Mouse (Mus musculus): ENCODE results near the gene Fam155a. TPM values are rescaled to one million over a fixed set of nuclear protein-coding genes. Genes with fewer than 3 reads are reported as not detected.
A peak's percentile ranks its signal among the peaks of the same experiment; 100 is the strongest.

Gene Fam155a
- polyA plus RNA-seq, 1 experiment from 2014 or later = 0.93 TPM

DNA sequence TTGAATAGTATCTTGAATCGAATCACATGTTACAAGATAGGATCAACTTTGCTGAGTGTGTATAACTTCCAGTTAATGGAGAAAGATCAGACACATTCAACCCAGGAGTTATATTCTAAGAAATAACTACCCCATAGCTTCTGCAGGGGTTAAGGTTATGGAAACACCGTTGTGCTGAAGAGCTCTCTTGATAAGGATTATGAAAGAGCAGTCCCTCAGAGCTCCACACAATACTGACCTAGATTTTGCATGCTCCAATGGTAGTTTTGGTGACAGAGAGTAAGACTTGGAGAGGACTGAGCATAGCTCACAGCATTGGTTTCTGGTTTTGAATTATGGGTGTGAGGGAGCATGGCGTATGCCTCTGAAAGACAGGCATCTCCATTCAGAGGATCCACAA, 579.3 kb downstream of the Fam155a start:
- no peak for ATAC-seq (ENCODE audit: low FRiP score, low TSS enrichment)
- H3K4me1 ChIP-seq (replicated peaks; ENCODE audit: control insufficient read depth, insufficient read depth) = no peaks in the 10 kb centered on the region
- no peak for DNase-seq (ENCODE audit: low spot score)
- no peaks in the 10 kb centered on the region for H3K9me3 ChIP-seq (ENCODE audit: control insufficient read depth, low read length)
- no peaks in the 10 kb centered on the region for H3K36me3 ChIP-seq (ENCODE audit: control insufficient read depth, insufficient read depth, low read length)
- no peaks in the 10 kb centered on the region for H3K27me3 ChIP-seq (ENCODE audit: control insufficient read depth, insufficient read depth, low read length)
- TF ChIP-seq EP300 (optimal IDR thresholded peaks at IDR 0.05) (no peak), CTCF (IDR thresholded peaks at IDR 0.05; ENCODE audit: low read depth) (no peak)
- no peak overlapping the region for H3K9ac ChIP-seq (ENCODE audit: low read length)
- no peak overlapping the region for H3K4me2 ChIP-seq (replicated peaks; ENCODE audit: low read depth)
- 69% methylated on average over 3 of the region's 3 CpGs for WGBS
- H3K4me3 ChIP-seq (ENCODE audit: low read depth, low read length) = no peak overlapping the region
- H3K27ac ChIP-seq (replicated peaks) = no peak overlapping the region

DNA sequence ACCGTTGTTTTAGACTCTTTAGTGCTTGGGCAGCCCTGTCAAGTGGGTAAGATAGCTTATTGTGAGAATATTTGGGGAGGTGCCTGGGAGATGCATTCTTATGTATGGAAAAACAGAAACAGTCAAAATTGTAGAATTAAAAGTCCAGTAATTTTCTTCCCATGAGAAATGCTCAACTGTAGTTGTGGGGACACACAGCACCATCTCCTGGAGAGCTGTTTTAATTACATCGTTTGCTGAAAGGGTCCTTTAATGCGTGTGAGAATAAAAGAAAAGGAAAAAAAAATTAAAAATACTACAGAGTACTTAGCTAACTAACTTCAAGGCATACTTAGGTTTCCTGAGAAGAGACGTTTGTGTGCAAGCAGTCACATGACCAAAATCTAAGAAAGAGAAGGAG, 582.3 kb downstream of the Fam155a start:
- Histone ChIP-seq H3K27me3 (ENCODE audit: control insufficient read depth, insufficient read depth, low read length) (no peaks in the 10 kb centered on the region), H3K36me3 (ENCODE audit: control insufficient read depth, insufficient read depth, low read length) (no peaks in the 10 kb centered on the region), H3K27ac (replicated peaks) (no peak overlapping the region), H3K9ac (ENCODE audit: low read length) (no peak overlapping the region), H3K4me3 (ENCODE audit: low read depth, low read length) (no peak overlapping the region), H3K9me3 (ENCODE audit: control insufficient read depth, low read length) (no peaks in the 10 kb centered on the region), H3K4me2 (replicated peaks; ENCODE audit: low read depth) (no peak overlapping the region), H3K4me1 (replicated peaks; ENCODE audit: control insufficient read depth, insufficient read depth) (no peaks in the 10 kb centered on the region)
- ATAC-seq (ENCODE audit: low FRiP score, low TSS enrichment) (no peak), DNase-seq (ENCODE audit: low spot score) (no peak)
- 33% methylated on average over 4 of the region's 4 CpGs for WGBS
- TF ChIP-seq EP300 (optimal IDR thresholded peaks at IDR 0.05) (no peak), CTCF (IDR thresholded peaks at IDR 0.05; ENCODE audit: low read depth) (peak; percentile 73)

DNA sequence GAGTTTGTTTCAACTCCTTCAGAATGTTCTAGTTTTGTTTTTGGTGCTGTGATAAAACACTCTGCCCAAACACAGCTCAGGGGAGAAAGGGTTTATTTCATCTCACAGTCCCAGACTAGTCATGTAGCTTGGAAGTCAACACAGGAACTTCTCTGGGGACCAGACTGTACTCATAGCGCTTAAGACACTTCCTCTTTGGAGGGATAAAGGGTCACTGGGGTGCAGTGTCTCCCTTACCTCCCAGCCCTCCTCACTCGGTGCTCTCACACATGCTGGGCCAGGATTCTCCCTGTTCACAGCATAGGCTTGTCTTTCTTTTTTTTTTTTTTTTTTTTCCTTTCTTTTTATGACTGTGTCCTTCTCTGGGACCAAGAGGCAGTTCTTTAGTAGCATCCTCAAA, 585.8 kb downstream of the Fam155a start:
- Histone ChIP-seq H3K9ac (ENCODE audit: low read length) (no peak overlapping the region), H3K4me1 (replicated peaks; ENCODE audit: control insufficient read depth, insufficient read depth) (no peaks in the 10 kb centered on the region), H3K27ac (replicated peaks) (no peak overlapping the region), H3K36me3 (ENCODE audit: control insufficient read depth, insufficient read depth, low read length) (no peaks in the 10 kb centered on the region), H3K4me2 (replicated peaks; ENCODE audit: low read depth) (no peak overlapping the region), H3K27me3 (ENCODE audit: control insufficient read depth, insufficient read depth, low read length) (no peaks in the 10 kb centered on the region), H3K9me3 (ENCODE audit: control insufficient read depth, low read length) (no peaks in the 10 kb centered on the region), H3K4me3 (ENCODE audit: low read depth, low read length) (no peak overlapping the region)
- no peak for ATAC-seq (ENCODE audit: low FRiP score, low TSS enrichment)
- 51% methylated on average over 2 of the region's 2 CpGs for WGBS
- no peak for DNase-seq (ENCODE audit: low spot score)
- TF ChIP-seq EP300 (optimal IDR thresholded peaks at IDR 0.05) = no peak
- no peak for TF ChIP-seq CTCF (IDR thresholded peaks at IDR 0.05; ENCODE audit: low read depth)

DNA sequence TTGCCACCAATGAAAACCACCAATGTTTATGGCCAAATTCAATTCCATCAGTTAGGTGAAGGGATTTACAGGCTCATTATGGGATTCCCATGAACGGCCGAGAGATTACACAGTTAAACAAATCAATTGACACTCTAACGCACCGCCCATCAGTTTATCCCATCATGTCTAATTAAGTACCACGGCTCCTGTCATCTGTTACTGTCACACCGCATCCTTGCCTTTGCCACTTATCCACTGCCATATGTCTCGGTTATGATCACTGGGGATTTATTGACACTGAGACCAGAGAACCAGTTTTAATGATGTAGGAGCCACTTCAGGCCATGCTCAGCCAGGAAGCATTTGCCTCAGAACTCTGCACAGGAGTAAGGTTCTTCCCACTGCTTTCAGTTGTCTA, 588.5 kb downstream of the Fam155a start:
- H3K36me3 ChIP-seq (ENCODE audit: control insufficient read depth, insufficient read depth, low read length) = no peaks in the 10 kb centered on the region
- H3K9me3 ChIP-seq (ENCODE audit: control insufficient read depth, low read length) = no peaks in the 10 kb centered on the region
- no peak overlapping the region for H3K4me3 ChIP-seq (ENCODE audit: low read depth, low read length)
- H3K4me2 ChIP-seq (replicated peaks; ENCODE audit: low read depth) = no peak overlapping the region
- DNase-seq (ENCODE audit: low spot score) = no peak
- no peaks in the 10 kb centered on the region for H3K4me1 ChIP-seq (replicated peaks; ENCODE audit: control insufficient read depth, insufficient read depth)
- H3K27me3 ChIP-seq (ENCODE audit: control insufficient read depth, insufficient read depth, low read length) = no peaks in the 10 kb centered on the region
- ATAC-seq (ENCODE audit: low FRiP score, low TSS enrichment) = no peak
- TF ChIP-seq EP300 (optimal IDR thresholded peaks at IDR 0.05) (no peak), CTCF (IDR thresholded peaks at IDR 0.05; ENCODE audit: low read depth) (no peak)
- no peak overlapping the region for H3K27ac ChIP-seq (replicated peaks)
- H3K9ac ChIP-seq (ENCODE audit: low read length) = no peak overlapping the region
- WGBS = 91% methylated on average over 7 of the region's 7 CpGs

DNA sequence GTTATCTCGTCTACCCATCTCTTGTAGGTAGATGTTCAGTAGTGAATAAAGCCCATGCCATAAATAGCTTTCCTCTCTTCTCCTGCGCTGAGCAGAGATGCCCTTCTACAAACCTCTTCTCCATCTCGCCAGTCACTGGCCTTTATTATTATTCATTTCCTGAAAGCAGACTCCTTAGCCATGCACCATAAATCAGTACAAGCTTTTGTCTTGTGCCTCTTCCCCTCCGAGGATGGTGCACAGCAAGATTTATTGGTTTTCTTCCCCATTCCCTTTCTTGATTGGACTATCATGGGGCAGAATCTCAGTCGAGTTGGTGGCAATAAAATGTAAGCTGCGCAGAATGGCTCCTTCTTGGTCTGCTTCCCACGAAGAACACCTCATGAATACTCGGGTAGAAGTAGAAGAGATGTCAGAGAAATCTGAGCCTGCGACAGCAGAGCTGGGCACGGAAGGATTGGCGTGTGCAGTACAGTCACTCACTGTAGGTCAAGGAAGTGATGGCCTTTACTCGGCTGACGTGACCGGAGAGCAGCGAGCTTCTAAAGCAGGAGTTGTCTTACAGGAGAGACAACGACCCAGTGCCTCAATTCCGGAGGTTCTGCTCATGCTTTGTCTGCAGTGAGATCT, 590.2 kb downstream of the Fam155a start:
- ATAC-seq (ENCODE audit: low FRiP score, low TSS enrichment) (no peak), DNase-seq (ENCODE audit: low spot score) (no peak)
- H3K27me3 ChIP-seq (ENCODE audit: control insufficient read depth, insufficient read depth, low read length) = no peaks in the 10 kb centered on the region
- no peak overlapping the region for H3K9ac ChIP-seq (ENCODE audit: low read length)
- H3K36me3 ChIP-seq (ENCODE audit: control insufficient read depth, insufficient read depth, low read length) = no peaks in the 10 kb centered on the region
- no peak overlapping the region for H3K4me3 ChIP-seq (ENCODE audit: low read depth, low read length)
- 67% methylated on average over 17 of the region's 17 CpGs for WGBS
- no peak overlapping the region for H3K27ac ChIP-seq (replicated peaks)
- H3K9me3 ChIP-seq (ENCODE audit: control insufficient read depth, low read length) = no peaks in the 10 kb centered on the region
- H3K4me1 ChIP-seq (replicated peaks; ENCODE audit: control insufficient read depth, insufficient read depth) = no peaks in the 10 kb centered on the region
- TF ChIP-seq CTCF (IDR thresholded peaks at IDR 0.05; ENCODE audit: low read depth) (no peak), EP300 (optimal IDR thresholded peaks at IDR 0.05) (no peak)
- H3K4me2 ChIP-seq (replicated peaks; ENCODE audit: low read depth) = no peak overlapping the region

DNA sequence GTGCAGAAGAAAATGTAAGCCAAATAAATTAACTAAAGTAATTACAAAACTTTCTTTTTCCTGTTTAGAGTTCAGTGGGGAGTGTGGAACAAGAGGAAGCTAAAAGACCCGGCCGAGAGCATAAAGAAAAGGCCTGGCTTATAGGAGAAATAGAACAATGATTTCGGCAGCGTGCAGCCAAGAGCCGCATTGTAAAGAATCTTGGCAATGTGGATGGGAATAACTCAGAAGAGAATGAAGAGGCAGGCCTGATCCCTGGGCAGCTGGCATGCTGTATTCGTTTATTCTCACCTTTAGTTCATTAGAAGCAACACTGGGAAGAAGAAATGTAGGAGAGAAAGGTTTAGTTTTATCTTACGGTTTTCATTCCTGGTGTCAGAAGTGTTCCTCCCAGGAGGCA, 594.0 kb downstream of the Fam155a start:
- Histone ChIP-seq H3K27ac (replicated peaks) (no peak overlapping the region), H3K9ac (ENCODE audit: low read length) (no peak overlapping the region), H3K9me3 (ENCODE audit: control insufficient read depth, low read length) (no peaks in the 10 kb centered on the region), H3K36me3 (ENCODE audit: control insufficient read depth, insufficient read depth, low read length) (no peaks in the 10 kb centered on the region), H3K4me2 (replicated peaks; ENCODE audit: low read depth) (no peak overlapping the region), H3K4me3 (ENCODE audit: low read depth, low read length) (no peak overlapping the region), H3K27me3 (ENCODE audit: control insufficient read depth, insufficient read depth, low read length) (no peaks in the 10 kb centered on the region), H3K4me1 (replicated peaks; ENCODE audit: control insufficient read depth, insufficient read depth) (no peaks in the 10 kb centered on the region)
- WGBS = 76% methylated on average over 7 of the region's 7 CpGs
- DNase-seq (ENCODE audit: low spot score) (no peak), ATAC-seq (ENCODE audit: low FRiP score, low TSS enrichment) (no peak)
- TF ChIP-seq CTCF (IDR thresholded peaks at IDR 0.05; ENCODE audit: low read depth) (no peak), EP300 (optimal IDR thresholded peaks at IDR 0.05) (no peak)

Data from stomach, postnatal 0 days (tissue).